Mouse (Mus musculus) adrenal gland, postnatal 36 days (tissue): ENCODE measurements at regions not wholly inside any gene's neighbourhood (a gene's known extent, or its start where the extent isn't known, plus 50 kb on each side); places are given as distances from the start of the nearest gene placed in this dataset.

ENCODE experiments used
- DNase-seq, 2 experiments: peaks; one replicate each; pipeline ENCODE4 v3.0.0; 2021; ENCODE audit warnings: mixed read lengths in 1 of 2

DNA sequence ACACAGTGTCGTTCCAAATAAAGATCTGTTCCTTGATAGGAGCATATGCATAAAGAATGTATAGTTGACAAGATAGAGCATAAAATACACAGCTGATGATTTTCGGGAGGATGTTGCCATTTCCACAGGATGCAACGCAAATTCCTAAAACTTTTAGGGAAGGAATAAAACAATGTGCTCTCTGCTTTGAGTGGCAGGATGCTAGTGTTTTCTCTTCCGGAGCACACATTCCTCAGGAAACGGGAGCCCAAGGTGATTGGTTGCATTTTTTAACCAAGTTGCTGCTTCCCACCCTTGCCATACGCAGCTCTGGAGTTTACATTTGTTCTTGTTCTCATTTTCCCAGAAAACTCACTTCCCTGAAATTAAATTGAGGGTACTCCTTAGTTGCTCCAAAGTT is 116.8 kb upstream of the Arhgap28 start:
- DNase-seq: no peak

DNA sequence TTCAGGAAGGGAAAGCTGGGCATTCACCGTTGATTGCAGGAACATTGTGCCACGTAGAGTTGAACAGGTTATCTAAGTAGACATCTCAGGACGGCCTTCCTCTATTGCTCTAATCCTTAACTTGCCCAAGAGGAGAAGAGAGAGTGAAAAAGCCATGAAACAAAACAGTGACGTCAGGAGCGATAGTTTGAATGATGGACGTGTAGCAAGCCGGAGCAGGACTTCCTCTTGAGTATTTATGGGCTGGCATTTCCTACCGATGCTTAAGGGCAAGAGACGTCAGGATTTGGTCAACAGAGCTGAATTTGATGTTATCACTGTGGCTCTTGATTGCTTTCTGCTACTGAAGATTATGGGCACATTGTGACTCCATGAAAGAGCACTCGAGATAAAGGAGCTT is 130.5 kb upstream of the Arhgap28 start:
- no peak for DNase-seq

DNA sequence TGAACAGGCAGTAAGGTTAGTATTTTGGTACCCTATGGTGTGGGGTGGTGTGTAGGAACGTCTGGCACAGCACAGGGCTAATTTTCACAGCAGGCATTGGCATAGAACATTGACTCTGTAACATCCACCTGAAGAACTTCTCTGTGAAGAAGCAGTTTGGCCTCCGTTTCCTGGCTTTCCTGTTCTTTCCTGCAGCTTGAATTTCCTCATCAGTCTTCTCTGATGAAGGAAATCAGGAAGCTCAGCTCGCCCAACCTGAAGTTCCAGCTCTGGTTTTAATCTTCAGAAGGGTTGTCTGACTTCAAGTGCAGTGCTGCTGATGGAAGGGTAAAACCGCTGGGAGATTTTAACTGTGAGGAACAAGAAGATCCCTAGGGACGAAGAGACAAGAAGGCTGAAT is 131.5 kb upstream of the Arhgap28 start:
- no peak for DNase-seq

DNA sequence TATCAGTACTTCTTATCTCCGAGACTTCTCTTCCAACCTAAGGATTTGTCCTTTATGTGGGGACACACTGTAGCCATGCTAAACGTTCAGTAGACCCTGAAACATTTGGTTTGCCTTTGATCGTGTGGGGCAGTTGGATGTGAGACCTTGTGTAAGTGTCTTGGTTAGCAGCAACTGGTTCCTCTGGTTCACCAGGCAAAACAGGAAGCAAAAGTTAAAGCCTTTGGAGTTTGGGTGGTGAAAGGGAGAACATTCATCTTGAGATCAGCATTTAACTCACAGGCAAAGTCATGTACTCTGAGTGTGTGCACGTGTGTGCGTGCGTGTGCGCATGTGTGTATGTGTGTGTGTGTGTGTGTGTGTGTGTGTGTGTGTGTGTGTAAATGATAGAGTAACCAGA is 130.3 kb upstream of the L3mbtl4 start:
- no peak for DNase-seq

DNA sequence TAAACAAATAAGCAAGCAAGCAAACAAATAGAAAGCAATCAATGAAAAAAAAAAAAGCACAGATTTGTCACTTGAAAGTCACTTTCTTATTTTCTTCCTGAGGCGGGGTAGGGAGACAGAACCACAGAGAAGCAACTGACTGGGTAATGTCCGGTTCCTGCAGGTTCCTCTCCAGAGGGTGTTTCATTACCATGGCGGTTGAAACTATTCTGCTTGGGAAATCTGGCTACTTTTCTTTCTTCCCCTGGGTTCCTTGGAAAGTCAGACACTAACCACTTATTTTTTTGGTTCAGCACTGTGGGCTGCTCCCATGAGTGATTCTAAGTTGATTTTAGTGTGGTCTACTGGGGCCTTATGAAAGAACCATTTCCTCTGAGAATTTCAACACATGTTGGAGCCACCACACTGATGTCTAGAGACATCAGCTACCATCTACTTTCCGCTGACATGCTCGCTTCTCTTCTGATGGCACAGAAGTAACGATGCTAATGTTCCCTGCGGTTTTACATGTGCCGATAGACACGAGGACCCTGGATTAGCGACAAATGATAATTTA is 124.3 kb upstream of the L3mbtl4 start:
- no peak for DNase-seq

DNA sequence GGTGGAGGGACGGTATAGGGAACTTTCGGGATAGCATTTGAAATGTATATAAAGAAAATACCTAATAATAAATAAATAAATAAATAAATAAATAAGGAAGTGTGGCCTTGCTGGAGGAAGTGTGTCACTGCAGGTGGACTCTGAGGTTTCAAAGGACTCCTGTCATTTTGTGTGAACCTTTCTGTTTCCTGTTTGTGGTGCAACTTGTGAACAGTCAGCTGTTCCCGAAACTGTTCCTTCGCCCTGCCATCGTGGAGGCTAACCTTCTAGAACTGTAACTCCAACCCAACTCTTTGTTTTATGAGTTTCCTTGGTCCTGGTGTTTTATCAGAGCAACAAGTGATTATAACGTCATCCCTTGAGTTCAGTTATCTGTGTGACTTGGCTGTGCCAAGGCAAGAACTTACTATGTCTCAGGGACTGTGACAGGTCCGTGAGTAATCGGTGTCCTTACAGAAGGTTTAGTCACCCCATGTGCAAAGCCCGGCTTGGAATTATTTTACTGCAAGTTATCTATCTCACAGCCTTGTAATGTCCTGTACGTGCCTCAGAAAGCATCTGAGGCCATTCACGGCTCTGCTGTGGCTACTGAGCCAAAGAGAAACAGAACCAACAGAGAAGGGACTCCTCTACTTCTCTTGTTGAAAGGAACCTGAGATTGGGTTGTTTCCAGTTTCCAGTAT is 121.0 kb upstream of the L3mbtl4 start:
- peak; percentile 29 to 50 for DNase-seq

DNA sequence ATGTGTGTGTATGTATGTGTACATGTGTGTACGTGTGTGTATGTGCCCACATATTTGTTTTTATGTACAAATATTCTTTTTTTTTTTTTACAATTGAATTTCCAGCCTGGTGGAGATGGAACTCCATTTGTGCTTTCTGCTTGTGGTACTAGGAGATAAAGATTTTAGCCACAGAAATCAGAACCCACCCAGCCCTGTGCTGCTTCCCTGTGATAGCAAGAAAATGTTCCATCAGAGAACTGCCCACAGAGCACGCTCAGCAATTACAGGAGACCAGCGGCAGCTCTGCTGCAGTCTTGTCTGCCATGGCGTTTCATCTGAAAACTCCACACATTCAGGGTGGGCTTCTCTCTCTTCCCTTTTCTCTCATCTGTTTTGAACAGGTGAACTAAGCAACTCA is 118.7 kb upstream of the L3mbtl4 start:
- DNase-seq: no peak

DNA sequence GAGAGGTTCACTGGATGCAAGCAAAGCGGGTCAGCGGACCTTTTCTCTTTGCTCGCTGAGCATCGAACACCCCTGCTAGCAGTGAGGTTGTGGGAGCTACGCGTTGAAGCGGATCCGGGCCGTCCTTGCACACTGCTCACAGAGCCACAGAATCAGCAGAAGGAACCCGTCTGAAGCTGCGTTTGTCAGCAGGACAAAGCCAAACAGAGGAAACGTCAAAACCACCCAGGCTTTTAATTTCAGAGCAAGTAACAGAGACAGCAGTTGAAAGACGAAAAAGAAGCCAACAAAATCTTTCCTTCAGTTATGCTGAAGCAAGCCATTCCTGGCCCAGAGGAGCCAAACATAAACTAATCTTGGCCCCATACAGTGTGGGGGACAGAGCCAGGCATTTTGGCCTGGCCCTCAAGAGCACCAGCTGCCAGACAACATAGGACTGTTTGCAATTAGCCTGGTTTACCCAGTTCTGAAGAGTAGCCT is 115.4 kb upstream of the L3mbtl4 start:
- no peak for DNase-seq

DNA sequence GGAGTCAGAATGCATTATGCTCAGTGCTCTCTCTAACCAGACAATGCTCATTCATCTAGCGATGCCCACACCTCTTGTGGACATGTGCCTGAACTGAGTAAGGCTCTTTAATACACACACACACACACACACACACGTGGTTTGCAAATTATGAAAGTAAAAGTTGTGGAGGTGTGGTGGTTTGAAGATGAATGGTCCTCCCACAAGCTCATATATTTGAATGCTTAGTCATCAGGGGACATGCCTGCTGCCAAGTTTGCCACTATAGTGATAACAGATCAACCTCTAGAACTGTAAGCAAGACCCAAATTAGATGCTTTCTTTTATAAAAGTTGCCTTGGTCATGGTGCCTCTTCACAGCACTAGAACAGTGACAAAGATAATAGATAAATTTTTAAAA is 112.5 kb upstream of the L3mbtl4 start:
- DNase-seq: no peak

DNA sequence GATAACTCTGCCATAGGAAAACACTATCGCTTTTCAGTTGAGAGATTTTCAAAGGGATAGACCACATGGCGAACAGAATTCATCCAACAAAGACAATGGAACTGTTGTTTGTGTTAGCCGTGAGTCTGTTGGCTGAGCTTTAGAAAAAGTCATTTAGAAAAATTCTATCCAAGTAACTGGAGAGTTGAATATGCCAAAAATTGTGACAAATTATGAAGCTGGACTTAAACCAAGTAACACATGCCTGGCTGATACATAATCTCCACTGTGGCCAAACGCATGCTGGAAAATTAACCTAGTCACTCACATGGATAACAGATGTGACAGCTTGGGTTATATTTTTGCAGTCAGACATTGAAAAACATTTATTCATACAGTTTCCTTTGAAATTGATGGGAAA is 110.1 kb upstream of the L3mbtl4 start:
- DNase-seq: no peak

DNA sequence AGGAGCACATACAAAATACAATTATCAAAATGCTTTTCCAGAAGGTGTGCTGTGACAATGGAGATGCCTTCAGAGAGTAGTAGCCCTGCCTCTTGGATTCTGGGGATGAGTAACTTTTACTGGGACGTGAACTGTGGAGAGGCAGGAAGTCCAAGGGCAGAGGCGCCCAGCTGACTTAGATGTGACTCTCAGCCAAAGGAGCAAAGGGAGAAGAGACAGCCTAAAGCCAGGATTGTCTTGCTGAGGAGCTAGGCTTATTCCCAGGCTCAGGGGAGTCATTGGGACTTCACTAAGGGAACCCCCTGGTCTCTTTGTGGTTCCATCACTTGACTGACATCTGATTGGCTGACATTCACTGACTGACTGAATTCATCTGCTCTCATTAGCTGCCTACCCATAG is 108.9 kb upstream of the L3mbtl4 start:
- DNase-seq: peak; percentile 16 to 32

DNA sequence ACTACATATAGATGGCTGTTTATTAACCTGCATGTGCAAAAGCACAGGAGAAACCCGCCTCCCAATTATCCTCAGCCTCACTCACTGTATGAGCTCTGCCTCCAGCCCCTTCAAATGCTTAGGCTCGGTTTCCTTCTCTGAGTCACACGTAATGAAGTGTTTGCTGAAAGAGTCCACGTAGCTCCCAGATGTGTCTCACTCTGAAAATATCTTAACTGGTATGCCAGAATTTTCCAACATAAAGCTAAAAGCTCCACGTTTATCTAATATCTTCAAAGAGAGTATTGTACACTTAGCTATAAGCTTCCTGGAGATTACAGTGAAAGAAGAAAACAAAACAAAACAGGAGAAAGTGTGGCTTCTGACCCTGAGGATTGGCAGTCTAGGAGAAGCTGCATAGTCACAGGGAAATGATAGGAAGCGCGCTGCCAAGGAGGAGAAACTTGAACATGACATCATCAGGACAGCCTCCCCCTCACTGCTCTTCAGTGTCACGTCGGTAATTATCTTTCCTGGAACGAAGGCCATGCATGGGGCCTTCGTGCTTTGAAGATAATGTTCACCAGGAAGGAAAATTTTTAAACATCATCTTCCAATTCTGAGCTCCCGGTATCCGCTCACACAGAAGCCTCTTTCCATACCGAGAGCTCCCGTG is 108.3 kb upstream of the L3mbtl4 start:
- DNase-seq: peak; percentile 42 to 45

DNA sequence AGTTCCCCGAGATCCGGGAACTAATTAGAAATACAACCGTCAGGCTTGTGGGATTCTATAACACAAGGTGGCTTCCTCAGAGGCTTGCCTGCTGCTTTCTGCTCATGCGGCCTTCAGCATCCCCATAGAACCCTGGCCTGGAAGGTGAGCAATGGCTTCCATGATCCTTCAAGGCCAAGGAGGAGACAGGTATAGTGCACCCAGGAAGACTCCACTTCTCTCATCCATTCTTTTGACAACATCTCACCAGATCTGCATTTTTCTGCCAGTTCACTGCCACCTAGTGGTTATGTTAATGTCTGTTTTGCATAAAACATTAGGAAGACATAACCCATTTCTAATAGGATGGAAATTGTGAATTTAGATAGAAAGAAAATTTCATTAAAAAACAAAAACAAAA is 107.2 kb upstream of the L3mbtl4 start:
- DNase-seq: peak in 1 of 2 experiments; percentile 2

DNA sequence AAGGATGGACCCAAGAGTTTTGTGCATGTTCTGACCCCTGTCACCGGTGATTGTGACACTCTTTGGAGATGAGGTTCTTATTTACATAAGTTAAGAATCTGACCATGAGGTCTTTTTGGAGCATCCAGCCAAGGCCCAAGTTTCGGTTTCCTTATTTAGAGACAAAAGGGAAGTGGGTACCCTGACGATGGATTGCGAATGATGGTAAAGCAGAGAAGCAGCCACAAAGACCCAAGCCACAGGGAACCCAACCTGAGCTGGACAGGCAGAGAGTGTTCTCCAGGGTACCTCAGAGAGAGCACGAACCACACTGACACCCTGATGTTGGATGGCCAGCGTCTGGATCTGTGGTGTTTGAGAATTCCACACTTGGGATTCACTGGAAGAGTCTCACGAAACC is 100.8 kb upstream of the L3mbtl4 start:
- DNase-seq: no peak

DNA sequence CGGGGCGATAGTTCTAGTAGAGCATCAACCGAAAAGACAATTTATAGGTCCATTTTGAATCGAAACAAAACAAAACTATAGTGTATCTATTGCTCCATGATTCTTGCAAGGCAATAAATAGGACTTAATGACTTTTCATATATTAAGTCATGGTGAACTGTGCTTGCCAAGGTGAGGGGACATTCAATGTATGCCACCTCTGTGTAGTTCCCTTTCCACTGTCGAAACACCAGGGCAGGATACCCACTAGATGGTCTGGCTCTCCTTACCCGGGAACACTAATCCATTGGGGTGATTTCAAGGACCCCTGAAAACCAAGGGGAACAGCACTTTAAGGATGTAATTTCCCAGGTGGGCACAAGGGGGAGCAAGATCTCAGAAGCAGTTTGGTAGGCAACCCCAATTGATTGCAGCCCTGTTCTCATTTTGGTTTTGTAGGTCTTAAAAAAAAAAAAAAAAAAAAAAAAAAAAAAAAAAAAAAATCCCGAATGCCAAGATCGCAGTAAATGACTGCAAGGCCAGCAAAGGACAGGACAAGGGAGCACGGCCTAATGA is 96.9 kb upstream of the L3mbtl4 start:
- DNase-seq: peak; percentile 53 to 63

DNA sequence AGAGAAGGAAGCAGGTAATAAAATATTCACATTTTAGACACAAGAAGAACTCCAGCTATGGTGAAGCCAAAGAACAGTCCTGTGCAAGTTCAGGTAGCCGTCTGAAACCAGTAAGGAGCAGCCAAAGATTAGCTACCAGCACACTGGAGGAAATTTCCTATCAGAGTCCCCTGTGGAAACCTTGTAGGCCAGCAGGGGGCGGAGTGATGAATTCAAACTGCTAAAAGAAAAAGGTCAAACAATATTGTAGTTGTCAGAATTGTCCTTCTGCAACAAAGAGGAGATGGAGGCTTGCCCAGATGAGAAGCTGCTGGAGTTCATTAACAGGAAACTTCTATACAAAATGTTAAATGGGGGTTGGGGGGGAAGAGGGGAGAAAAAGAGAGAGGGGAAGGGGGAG is 95.8 kb upstream of the L3mbtl4 start:
- peak; percentile 74 to 80 for DNase-seq

DNA sequence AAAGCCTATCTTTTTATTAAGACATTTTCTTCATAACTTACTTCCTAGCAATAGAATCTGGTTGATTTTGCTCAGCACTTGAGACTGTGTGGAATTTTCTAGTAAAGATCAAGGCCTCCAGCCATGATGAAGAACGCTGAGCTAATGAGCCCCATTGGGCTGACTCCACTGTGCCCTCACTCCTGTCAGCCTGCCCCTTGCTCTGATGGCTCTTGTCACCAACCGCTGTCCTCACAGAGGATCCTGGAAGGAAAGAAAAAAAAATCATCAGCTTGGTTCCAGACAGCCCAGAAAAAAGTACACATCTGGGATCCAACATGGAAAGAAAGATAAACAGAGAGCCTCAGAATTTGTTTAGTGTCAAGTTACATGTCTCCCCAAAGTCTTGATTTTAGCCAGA is 88.2 kb upstream of the L3mbtl4 start:
- DNase-seq: peak; percentile 28 to 31

DNA sequence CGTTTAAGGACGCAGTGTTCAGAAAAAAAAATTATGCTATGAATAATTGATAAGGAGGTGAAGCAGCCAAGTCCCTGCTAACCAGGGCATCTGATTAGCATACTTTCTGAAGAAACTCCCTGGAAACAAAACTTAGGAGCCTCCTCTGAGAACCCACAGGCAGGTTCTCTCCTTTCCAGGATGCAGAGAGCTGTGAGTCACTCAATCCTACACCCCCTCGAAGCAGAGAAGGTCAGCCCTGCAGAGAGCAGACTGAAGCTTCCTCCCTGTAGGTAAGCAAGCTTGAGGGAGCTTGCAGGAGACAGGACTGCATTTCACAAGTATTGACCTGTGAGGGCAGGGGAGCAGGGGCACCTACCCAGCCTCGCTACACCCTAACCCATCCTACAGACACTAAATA is 83.7 kb upstream of the L3mbtl4 start:
- DNase-seq: peak in 1 of 2 experiments; percentile 11

DNA sequence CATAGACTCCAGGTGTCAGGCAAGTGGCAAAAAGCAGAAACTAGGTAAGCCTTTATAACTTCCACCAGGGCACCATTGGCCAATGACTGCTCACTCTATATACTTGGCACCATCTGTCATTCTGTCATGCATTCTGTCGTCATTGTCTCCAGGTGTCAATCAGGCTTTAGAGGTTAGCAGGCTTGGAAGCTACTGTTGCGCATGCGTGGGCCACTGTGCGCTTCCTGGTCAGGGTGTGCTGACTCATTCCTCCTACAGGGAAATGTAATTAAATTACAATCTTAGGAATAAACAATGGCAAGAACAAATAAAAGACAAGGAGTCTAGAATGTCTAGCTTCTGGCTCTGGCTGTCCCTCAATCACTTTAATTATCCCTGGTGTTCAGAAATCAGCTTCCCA is 68.1 kb upstream of the L3mbtl4 start:
- no peak for DNase-seq

DNA sequence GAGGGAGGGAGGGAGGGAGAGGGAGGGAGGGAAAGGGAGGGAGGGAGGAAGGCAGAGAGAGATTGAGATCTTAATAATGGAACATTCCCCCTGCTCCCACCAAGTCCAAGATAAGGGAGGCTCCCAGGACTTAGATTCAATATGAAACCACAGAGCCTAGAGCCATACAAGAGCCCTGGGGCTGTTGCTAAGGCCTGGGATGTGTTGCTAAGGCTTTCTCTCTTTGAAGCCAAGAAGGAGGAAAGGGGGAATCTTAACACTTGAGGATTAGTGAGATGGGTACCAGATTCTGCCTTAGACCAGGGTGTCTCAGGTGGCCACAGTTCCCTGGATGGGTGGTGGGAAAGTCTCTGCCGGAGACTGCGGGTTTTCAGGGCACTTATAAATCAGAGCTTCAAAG is 64.8 kb upstream of the L3mbtl4 start:
- no peak for DNase-seq

DNA sequence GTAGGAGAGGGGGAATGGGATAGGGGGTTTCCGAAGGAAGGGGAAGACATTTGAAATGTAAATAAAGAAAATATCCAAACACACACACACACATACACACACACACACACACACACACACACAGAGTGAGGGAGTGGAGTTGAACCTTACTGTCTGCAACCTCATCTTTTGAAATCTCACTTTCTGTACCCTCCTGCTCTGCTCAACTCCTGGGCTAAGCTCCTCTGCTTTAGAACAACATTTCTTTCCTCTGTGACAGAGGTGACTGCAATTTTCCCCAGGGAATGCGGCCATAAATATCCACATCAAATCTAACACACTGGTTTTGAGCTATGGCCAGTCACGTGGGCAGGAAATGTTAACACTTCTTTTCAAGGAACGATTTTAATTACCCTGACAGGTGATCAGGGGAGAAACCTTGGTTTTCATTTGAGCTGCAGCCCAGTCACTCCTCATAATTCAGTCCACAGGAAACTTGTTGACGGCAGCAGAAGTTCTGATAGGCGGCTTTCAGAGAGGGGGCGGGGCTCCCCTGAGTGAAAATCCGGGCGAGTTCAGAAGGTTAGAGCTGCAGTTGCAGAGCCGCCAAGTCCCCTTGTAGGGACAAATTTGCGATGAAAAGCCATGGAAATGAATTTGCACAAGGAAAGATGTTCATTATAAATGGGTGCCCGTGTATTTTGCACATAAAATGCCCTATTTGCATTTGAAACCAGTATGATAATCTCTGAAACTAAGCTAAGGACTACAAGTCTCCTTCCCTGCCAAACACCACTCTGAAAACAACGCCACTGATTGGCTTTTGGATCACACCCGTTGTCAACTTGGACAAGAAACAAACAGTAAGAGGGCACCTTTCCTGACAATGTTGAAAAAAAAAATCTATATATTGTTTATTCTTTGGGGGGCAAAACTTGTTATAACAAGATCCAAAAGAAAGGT is 63.0 kb upstream of the L3mbtl4 start:
- DNase-seq: peak; percentile 72 to 88

DNA sequence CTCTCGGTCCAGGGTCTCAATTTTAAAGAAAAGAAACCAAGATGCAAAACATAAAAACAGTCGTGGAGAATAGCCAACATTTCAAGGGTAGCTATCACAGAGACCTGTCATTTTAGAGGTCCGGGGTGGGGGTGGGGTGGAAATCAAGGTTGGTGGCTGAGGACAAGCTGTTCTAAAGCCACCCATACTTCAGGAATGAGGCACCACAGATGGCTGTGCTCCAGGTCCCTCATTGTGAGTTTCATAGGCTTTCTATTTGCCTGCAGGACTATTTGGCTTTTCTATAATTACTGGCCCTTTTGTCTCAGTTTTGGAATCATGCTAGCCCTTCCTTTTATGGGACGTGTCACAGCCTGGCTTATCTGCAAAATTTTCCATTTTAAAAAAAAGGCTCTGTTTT is 55.4 kb upstream of the L3mbtl4 start:
- DNase-seq: peak; percentile 70 to 76
